Mouse (Mus musculus) cerebellum, postnatal 10 days (tissue): Measurements from ENCODE around the gene Nog.

ENCODE experiments used
- DNase-seq, 2 experiments: peaks; one replicate each; pipeline ENCODE4 v3.0.0; 2021; ENCODE audit warnings: mixed read lengths in 2 of 2

The Nog gene

GRCm38 (mm10) chr11:89302056-89302815 lies at the start of gene Nog:
Gene Nog, minus strand, starts transcription at chr11:89302332.
- peak; percentile 69 to 72 for DNase-seq

DNA sequence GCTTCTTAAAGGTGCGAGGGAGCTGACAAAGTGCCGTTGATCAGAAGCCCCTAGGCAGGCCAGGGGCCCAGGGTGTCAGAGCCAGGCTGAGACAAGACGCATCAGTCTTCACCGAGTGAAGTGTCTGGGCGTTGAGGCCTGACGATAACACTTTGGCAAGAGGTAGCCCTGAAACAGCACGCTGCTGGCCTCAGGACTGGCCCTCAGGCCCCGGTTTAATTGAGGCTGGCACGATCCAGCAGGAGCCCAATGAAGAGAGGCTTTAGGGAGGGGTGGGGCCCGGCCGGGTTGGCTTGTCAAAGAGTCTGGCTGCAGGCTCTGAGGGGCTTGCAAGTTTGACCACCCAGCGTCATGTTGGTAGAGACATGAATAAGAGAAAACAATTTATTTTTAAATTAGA lies 38.1 kb upstream of the Nog start:
- DNase-seq, result peak; percentile 52 to 75

DNA sequence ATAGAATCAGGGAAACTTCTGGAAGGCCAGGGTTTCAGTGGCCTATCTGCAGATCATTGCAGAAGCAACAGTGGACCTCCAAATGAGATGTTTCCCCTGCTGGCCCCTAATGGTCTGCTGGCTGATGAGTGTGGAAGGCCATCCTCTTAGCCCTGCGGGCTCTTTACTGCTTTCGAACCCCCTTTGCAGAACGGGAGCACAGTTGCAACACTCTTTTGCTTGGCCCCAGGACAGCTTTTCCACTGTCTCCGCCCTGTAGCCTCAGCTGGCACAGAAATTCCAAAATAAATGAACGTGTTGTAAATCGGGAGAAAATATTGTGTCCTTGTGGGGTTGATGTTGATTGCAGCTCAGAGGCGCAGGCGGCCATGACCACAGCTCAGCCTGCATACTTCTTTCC lies 37.7 kb upstream of the Nog start:
- no peak for DNase-seq

- no peak for DNase-seq
Observed at GRCm38 (mm10) chr11:89337910-89338309, 35.8 kb upstream of the Nog start.

GRCm38 (mm10) chr11:89327089-89327881 lies 25.2 kb upstream of the Nog start:
- DNase-seq, result no peak

DNA sequence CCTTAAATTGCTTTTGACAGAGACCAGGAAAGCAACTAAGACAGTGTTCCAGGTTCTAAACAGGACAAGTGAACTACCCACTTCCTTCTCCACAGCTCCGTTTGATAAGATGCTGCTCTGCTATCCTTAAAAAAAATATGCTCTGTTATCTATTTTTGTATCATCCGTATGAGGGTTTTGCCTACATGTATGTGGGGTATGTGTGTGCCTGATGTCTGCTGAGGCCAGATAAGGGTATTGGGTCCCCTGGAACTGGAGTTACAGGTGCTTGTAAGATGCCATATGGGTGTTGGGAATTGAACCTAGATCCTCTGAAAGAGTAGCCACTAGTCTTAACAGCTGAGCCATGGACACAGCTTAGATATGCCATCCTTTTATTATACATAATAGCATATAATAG lies 19.6 kb upstream of the Nog start:
- no peak for DNase-seq

GRCm38 (mm10) chr11:89319675-89320074 lies 17.5 kb upstream of the Nog start:
- no peak for DNase-seq

- no peak for DNase-seq
Observed at GRCm38 (mm10) chr11:89318324-89318723, 16.2 kb upstream of the Nog start.

- DNase-seq, result no peak
Observed at GRCm38 (mm10) chr11:89317757-89318156, 15.6 kb upstream of the Nog start.

GRCm38 (mm10) chr11:89314374-89314773 lies 12.2 kb upstream of the Nog start:
- no peak for DNase-seq

- no peak for DNase-seq
Observed at GRCm38 (mm10) chr11:89312378-89312777, 10.2 kb upstream of the Nog start.

DNA sequence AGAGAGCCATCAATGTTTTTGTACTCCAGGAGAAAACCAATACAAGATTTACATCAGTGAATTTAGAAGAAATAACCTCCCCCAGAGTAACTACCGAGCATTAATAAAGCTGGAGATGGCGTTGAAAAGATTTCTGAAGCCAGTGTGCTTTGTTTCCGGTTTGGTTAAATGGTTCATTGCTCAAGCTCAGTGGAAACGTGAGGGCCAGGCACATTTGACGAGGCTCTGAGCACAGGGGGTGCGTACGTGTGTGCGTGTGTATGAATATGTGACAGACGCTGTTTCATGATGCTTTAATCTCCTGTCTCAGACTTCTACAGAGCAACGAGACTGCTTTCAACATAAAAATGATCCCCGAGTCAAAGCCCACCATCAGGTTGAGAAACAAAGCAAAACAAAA lies 8.1 kb upstream of the Nog start:
- DNase-seq, result no peak

DNA sequence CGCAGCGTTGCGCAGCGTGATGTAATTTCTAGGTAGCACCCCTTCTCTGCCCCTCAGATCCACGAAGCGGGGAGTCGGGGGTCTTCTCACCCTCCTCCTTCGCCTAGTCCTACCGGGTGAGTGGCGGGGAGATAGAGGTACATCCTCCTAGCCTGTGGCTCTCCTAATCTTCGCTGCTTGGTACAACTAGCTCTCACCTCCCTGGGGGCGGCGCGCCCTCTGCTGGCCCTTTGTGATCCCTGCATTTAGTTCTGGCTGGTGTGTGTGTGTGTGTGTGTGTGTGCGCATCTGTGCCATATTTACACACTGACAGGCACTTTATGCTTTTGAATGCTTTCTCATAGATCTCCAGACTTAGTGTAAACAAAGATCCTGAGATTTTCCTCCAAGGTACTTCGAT lies 1.3 kb upstream of the Nog start:
- DNase-seq, result peak; percentile 95 to 96

DNA sequence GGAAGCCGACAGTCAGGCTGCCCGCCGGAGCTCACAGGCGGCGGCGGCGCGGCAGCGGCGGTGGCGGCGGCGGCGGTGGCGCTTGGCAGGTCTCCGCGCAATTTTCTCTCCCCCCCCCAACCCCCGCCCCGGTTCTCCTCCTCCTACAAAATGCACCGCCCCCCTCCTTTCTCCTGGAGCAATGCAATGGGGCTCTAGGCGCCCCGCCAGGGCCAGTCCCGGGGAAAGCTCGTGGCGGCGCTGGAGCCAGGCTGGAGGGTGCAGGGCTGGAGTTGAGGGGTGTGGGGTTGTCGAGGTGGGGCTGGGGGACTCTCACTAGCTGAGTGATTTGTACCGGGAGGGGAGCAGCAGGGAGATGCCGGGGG lies 666 bp upstream of the Nog start:
- peak; percentile 80 to 83 for DNase-seq

DNA sequence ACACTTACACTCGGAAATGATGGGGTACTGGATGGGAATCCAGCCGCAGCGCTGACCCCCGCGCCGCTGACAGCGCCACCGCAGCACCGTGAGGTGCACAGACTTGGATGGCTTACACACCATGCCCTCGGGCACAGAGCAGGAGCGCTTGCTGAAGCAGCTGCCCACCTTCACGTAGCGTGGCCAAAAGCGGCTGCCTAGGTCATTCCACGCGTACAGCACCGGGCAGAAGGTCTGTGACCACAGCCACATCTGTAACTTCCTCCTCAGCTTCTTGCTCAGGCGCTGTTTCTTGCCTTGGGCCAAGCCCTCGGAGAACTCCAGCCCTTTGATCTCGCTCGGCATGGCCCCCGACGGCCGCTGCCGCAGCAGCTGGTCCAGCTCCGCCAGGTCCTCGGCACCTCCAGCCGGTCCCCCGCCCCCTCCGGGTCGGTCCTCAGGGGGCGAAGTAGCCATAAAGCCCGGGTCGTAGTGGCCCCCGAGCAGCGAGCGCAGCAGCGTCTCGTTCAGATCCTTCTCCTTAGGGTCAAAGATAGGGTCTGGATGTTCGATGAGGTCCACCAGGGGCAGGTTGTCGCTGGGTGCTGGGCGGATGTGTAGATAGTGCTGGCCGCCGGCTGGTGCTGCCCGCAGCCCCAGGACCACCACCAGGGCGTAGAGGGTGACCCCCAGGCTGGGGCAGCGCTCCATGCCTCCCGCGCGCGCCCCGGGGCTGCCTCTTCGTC lies 639 bp downstream of the Nog start:
- peak; percentile 33 to 39 for DNase-seq

GRCm38 (mm10) chr11:89299784-89300775 lies 2.1 kb downstream of the Nog start:
- DNase-seq, result peak; percentile 11 to 20

GRCm38 (mm10) chr11:89299116-89299783 lies 2.9 kb downstream of the Nog start:
- DNase-seq, result peak; percentile 53 to 57

- DNase-seq, result peak; percentile 75 to 81
Observed at GRCm38 (mm10) chr11:89298285-89299010, 3.7 kb downstream of the Nog start.

- no peak for DNase-seq
Observed at GRCm38 (mm10) chr11:89297521-89297920, 4.6 kb downstream of the Nog start.

- DNase-seq, result no peak
Observed at GRCm38 (mm10) chr11:89269809-89270361, 32.2 kb downstream of the Nog start.

GRCm38 (mm10) chr11:89267520-89267919 lies 34.6 kb downstream of the Nog start:
- no peak for DNase-seq
